Mouse (Mus musculus) liver, adult 2 months (tissue): ENCODE measurements around the gene Doc2g. TPM values are rescaled to one million over a fixed set of nuclear protein-coding genes. Genes with fewer than 3 reads are reported as not detected.
A peak's percentile ranks its signal among the peaks of the same experiment; 100 is the strongest.
"Not testable (repeated sequence)": the region's sequence is repeated elsewhere in the genome, so short reads cannot be mapped to it uniquely, and the experiment has no call there.

ENCODE experiments used
- DNase-seq: peaks from one replicate; pipeline ENCODE4 v3.0.0-alpha.2; 2011; ENCODE audit warnings: low read depth, low spot score; ENCODE audit errors: extremely low read depth
- H3K27ac ChIP-seq: fragments of 200-500 bp; replicated peaks from 2 replicates; pipeline ENCODE4 v1.5.1; 2012; ENCODE audit warnings: low read depth, mild to moderate bottlenecking, control low read depth, inconsistent platforms, low read length; ENCODE audit not compliant: insufficient read depth
- H3K27me3 ChIP-seq: fragments of 200-500 bp; 2 replicates; pipeline ENCODE4 v1.6.1; 2012; ENCODE audit warnings: mild to moderate bottlenecking, moderate library complexity, low read length, inconsistent platforms; ENCODE audit not compliant: control insufficient read depth, insufficient read depth
- H3K36me3 ChIP-seq: fragments of 200-500 bp; 2 replicates; pipeline ENCODE4 v1.6.1; 2012; ENCODE audit warnings: low read length, inconsistent platforms; ENCODE audit not compliant: control insufficient read depth, insufficient read depth
- H3K4me1 ChIP-seq: fragments of 200-500 bp; 2 replicates; pipeline ENCODE4 v1.6.1; 2011; ENCODE audit warnings: low read length; ENCODE audit not compliant: control insufficient read depth, insufficient read depth
- H3K4me3 ChIP-seq: fragments of 200-500 bp; 2 replicates; pipeline ENCODE4 v1.5.1; 2011; ENCODE audit warnings: low read depth, mild to moderate bottlenecking, control low read depth, low read length, moderate library complexity; ENCODE audit not compliant: insufficient read depth
- H3K79me2 ChIP-seq: fragments of 200-500 bp; 2 replicates; pipeline ENCODE4 v1.6.1; 2012; ENCODE audit warnings: inconsistent platforms, mild to moderate bottlenecking, low read length, moderate library complexity; ENCODE audit not compliant: control insufficient read depth, insufficient read depth
- H3K9ac ChIP-seq: fragments of 200-500 bp; 2 replicates; pipeline ENCODE4 v1.6.1; 2012; ENCODE audit warnings: low read depth, mild to moderate bottlenecking, control low read depth, inconsistent platforms, low read length
- CTCF ChIP-seq: fragments of 200-500 bp; IDR thresholded peaks from 2 replicates; pipeline ENCODE4 v1.5.1; 2011; ENCODE audit warnings: low read depth, low read length, control low read depth
- POLR2A ChIP-seq: fragments of 200-500 bp; IDR thresholded peaks from 2 replicates; pipeline ENCODE4 v1.6.1; 2011; ENCODE audit warnings: low read length, control low read depth; ENCODE audit not compliant: insufficient read depth; ENCODE audit errors: extremely low read depth
- WGBS: fragments of 180-500 bp; shearing (Covaris S2); methylation state at CpG from one replicate; pipeline ENCODE4 v1.1.7; 2018; 5-methylcytosine and 5-hydroxymethylcytosine counted together
- polyA plus RNA-seq: library from polyadenylated mRNA; depleted of rRNA; stranded (reverse); fragments of >200 nt; gene quantifications from 2 replicates; pipeline ENCODE4 v1.2.3, GENCODE M21; 2012
- total RNA-seq: library from RNA; depleted of rRNA; stranded (reverse); fragments of >200 nt; gene quantifications from 2 replicates; pipeline ENCODE4 v1.2.3, GENCODE M21; 2014

The Doc2g gene
- total and polyA plus RNA-seq, 2 experiments: 0.74 to 4.9 TPM

DNA sequence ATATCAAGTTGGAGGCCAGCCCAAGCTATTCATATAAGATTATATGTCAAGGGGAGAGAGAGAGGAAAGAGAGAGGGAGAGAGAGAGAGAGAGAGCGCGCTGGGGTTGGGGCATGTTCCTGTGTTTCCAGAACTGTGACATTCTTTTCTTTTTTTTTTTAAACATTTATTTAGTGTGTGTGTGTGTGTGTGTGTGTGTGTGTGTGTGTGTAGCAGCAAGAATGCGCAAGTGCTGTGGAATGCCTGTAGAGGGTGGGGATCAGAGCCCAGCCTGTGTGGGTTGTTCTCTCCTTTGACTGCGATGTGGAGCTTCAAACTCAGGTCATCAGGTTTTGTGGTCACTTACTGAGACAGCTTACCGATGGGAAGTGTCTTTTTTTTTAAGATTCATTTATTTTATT lies 42.9 kb upstream of the Doc2g start:
- DNase-seq: no peak
- no peak overlapping the region for H3K4me3 ChIP-seq
- TF ChIP-seq CTCF: no peak
- no peak for TF ChIP-seq POLR2A
- no peaks in the 10 kb centered on the region for H3K4me1 ChIP-seq
- H3K27ac ChIP-seq: no peak overlapping the region
- no peaks in the 10 kb centered on the region for H3K27me3 ChIP-seq
- H3K79me2 ChIP-seq: no peaks in the 10 kb centered on the region
- WGBS: 85% methylated on average over 5 of the region's 5 CpGs
- no peaks in the 10 kb centered on the region for H3K36me3 ChIP-seq
- no peak overlapping the region for H3K9ac ChIP-seq

DNA sequence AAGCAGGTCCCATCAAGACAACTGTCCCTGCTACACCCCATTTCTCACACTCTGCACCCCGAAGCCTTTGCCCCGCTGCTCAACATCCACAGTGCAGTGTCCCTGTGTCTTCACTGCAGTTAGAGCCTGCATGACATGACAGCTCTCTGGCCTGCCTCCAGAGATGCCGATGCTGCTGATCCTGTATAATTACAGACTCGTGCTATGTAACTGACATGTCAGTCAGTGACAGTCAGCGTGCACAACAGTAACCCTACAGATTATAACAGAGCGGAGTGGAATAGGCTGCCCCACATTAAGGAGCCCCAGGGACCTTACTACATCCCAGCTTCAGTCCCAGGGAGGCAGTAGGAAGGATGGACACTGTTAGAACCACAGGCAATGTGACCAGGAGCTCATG lies 41.3 kb upstream of the Doc2g start:
- not testable (repeated sequence) for H3K4me3 ChIP-seq, H3K36me3 ChIP-seq, H3K79me2 ChIP-seq, DNase-seq, H3K9ac ChIP-seq, H3K27ac ChIP-seq, H3K27me3 ChIP-seq, H3K4me1 ChIP-seq
- WGBS: 88% methylated on average over 6 of the region's 6 CpGs

DNA sequence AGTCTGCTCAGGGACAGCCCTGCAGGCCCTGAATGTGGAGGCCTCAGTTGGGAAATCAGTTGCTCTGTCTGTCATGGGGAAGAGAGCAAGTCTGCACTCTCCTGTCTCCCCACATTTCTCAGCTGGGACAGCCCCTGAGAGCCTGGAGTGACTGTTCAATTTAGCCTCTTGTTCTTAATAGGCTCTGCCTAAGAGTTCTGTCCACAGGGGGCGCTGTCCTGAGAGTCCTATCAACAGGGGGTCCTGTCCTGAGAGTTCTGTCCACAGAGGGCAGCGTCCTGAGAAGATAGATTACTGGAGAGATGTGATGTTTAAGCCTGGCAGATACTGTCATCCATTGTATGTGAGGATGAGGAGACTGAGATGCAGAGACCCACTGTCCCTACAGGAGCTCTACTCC lies 40.6 kb upstream of the Doc2g start:
- Histone ChIP-seq H3K4me3 (no peak overlapping the region), H3K27ac (no peak overlapping the region), H3K79me2 (no peaks in the 10 kb centered on the region), H3K4me1 (no peaks in the 10 kb centered on the region), H3K9ac (no peak overlapping the region), H3K27me3 (no peaks in the 10 kb centered on the region), H3K36me3 (no peaks in the 10 kb centered on the region)
- TF ChIP-seq POLR2A: no peak
- TF ChIP-seq CTCF: peak; percentile 34; the same call in 1 of the 2 replicates
- no peak for DNase-seq
- WGBS: 37% methylated on average over 2 of the region's 2 CpGs

DNA sequence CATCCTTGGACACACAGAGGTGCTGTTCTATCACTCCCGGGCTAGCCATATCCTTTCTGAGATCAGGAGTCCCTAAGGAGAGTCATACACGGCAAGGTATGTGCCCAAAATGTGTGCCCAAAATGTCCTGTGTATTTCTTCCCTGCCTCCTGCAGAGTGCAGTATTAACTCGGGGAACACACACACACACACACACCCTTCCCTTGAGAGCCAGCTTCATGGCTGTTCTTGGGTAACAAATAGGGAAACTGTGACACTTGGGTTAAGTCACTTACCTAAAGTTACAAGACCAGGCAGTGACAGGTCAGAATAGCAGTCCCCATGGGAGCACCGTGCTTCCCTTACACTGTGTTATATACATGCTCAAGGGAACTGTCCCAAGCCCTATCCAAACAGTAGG lies 39.1 kb upstream of the Doc2g start:
- Histone ChIP-seq H3K9ac (no peak overlapping the region), H3K27ac (no peak overlapping the region), H3K4me1 (no peaks in the 10 kb centered on the region), H3K4me3 (no peak overlapping the region), H3K79me2 (no peaks in the 10 kb centered on the region), H3K27me3 (no peaks in the 10 kb centered on the region), H3K36me3 (no peaks in the 10 kb centered on the region)
- DNase-seq: peak; percentile 38
- WGBS: 75% methylated on average over 4 of the region's 4 CpGs
- TF ChIP-seq CTCF (0 out of 2 replicates have a peak, but pooled peaks have one; percentile 14), POLR2A (no peak)

DNA sequence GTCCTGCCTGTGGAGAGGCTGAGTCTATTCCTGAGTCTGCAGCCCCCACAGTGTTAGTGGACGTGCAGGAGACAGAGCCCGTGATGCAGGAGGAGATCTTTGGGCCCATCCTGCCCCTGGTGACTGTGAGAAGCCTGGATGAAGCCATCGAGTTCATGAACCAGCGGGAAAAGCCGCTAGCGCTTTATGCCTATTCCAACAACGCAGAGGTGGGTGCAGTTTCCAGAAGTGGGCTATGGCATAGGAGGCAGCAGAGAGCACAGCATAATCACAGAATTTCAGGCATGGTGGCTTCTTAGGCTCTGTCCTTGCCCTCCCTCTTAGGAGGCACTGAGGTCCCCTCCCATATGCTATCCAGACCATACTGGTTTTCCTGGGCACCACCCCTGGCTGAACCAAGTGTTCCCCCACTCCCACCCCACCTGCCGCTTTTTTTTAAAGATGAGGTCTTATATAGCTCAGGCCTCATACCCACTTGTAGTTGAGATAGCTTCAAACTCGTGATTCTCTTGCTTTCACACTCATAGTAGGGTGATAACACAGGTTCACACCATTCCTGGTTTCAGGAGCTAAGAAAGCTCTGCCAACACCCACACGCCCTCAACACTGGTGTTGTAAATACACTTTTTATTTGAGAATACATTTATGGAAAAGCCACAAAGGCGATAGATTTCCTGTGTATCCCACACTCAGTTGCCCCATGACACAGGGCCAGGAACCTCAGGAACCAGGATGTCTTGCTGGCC lies 36.6 kb upstream of the Doc2g start:
- H3K4me3 ChIP-seq: no peak overlapping the region
- no peak overlapping the region for H3K9ac ChIP-seq
- TF ChIP-seq CTCF (no peak), POLR2A (no peak)
- no peaks in the 10 kb centered on the region for H3K4me1 ChIP-seq
- H3K36me3 ChIP-seq: no peaks in the 10 kb centered on the region
- no peak for DNase-seq
- H3K79me2 ChIP-seq: no peaks in the 10 kb centered on the region
- no peak overlapping the region for H3K27ac ChIP-seq
- WGBS: 80% methylated on average over 11 of the region's 11 CpGs
- no peaks in the 10 kb centered on the region for H3K27me3 ChIP-seq

DNA sequence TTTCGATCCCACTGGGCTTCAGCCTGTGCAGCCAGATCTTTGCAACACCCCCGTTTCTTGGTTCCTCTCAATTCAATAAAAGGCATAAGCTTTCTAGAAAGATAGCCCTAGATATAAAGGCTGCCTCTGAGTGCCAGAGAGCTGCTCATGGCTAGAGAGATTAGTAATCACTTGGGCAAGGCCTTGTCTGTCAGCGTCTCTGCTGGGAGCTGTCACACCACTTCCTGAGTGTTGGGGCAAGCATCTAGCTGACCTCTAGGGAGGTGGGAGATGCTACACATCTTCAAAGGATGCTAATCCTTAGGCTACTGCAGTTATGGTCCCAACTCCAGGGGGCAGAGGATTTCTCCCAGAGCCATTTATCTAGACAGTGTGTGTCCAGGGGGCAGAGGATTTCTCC lies 35.9 kb upstream of the Doc2g start:
- Histone ChIP-seq H3K4me1 (no peaks in the 10 kb centered on the region), H3K27me3 (no peaks in the 10 kb centered on the region), H3K79me2 (no peaks in the 10 kb centered on the region), H3K36me3 (no peaks in the 10 kb centered on the region), H3K27ac (no peak overlapping the region), H3K4me3 (no peak overlapping the region), H3K9ac (no peak overlapping the region)
- WGBS: 88% methylated on average over 3 of the region's 3 CpGs
- no peak for DNase-seq
- TF ChIP-seq POLR2A: no peak
- no peak for TF ChIP-seq CTCF
